Mouse (Mus musculus): ENCODE results near the gene Aqp2.

Gene Aqp2

GRCm38 (mm10) chr15:99578802-99579485 is at the start of gene Aqp2:
TSS of gene Aqp2 (plus strand) at chr15:99579055.
- no peak for ATAC-seq (ENCODE audit: low TSS enrichment)

- no peak for ATAC-seq (ENCODE audit: low TSS enrichment)
Measured at GRCm38 (mm10) chr15:99531146-99531545, 47.7 kb upstream of the Aqp2 start.

GRCm38 (mm10) chr15:99532023-99532422 is 46.8 kb upstream of the Aqp2 start:
- ATAC-seq (ENCODE audit: low TSS enrichment) = no peak

GRCm38 (mm10) chr15:99536889-99537862 is 41.7 kb upstream of the Aqp2 start:
- ATAC-seq (ENCODE audit: low TSS enrichment) = no peak

- ATAC-seq (ENCODE audit: low TSS enrichment) = no peak
Measured at GRCm38 (mm10) chr15:99539891-99540290, 39.0 kb upstream of the Aqp2 start.

- no peak for ATAC-seq (ENCODE audit: low TSS enrichment)
Measured at GRCm38 (mm10) chr15:99544047-99544446, 34.8 kb upstream of the Aqp2 start.

GRCm38 (mm10) chr15:99546596-99546995 is 32.3 kb upstream of the Aqp2 start:
- no peak for ATAC-seq (ENCODE audit: low TSS enrichment)

- ATAC-seq (ENCODE audit: low TSS enrichment) = no peak
Measured at GRCm38 (mm10) chr15:99547732-99548131, 31.1 kb upstream of the Aqp2 start.

GRCm38 (mm10) chr15:99549901-99550300 is 29.0 kb upstream of the Aqp2 start:
- ATAC-seq (ENCODE audit: low TSS enrichment) = no peak

- ATAC-seq (ENCODE audit: low TSS enrichment) = no peak
Measured at GRCm38 (mm10) chr15:99553767-99554166, 25.1 kb upstream of the Aqp2 start.

GRCm38 (mm10) chr15:99558947-99559346 is 19.9 kb upstream of the Aqp2 start:
- ATAC-seq (ENCODE audit: low TSS enrichment) = no peak

GRCm38 (mm10) chr15:99560246-99560645 is 18.6 kb upstream of the Aqp2 start:
- ATAC-seq (ENCODE audit: low TSS enrichment) = no peak

- ATAC-seq (ENCODE audit: low TSS enrichment) = no peak
Measured at GRCm38 (mm10) chr15:99567371-99567770, 11.5 kb upstream of the Aqp2 start.

GRCm38 (mm10) chr15:99568682-99569081 is 10.2 kb upstream of the Aqp2 start:
- ATAC-seq (ENCODE audit: low TSS enrichment) = no peak

GRCm38 (mm10) chr15:99569123-99569522 is 9.7 kb upstream of the Aqp2 start:
- ATAC-seq (ENCODE audit: low TSS enrichment) = peak; percentile 86

- peak; percentile 73 for ATAC-seq (ENCODE audit: low TSS enrichment)
Measured at GRCm38 (mm10) chr15:99583463-99584344, 4.8 kb downstream of the Aqp2 start.

GRCm38 (mm10) chr15:99584407-99585202 is 5.8 kb downstream of the Aqp2 start:
- ATAC-seq (ENCODE audit: low TSS enrichment) = no peak

GRCm38 (mm10) chr15:99585741-99586140 is 6.9 kb downstream of the Aqp2 start:
- ATAC-seq (ENCODE audit: low TSS enrichment) = no peak

- ATAC-seq (ENCODE audit: low TSS enrichment) = no peak
Measured at GRCm38 (mm10) chr15:99586525-99586924, 7.7 kb downstream of the Aqp2 start.

GRCm38 (mm10) chr15:99589237-99589636 is 10.4 kb downstream of the Aqp2 start:
- ATAC-seq (ENCODE audit: low TSS enrichment) = no peak

- no peak for ATAC-seq (ENCODE audit: low TSS enrichment)
Measured at GRCm38 (mm10) chr15:99589704-99590103, 10.8 kb downstream of the Aqp2 start.

All from frontal cortex, adult (tissue).